Mouse (Mus musculus): ENCODE measurements at regions not wholly inside any gene's neighbourhood (a gene's known extent, or its start where the extent isn't known, plus 50 kb on each side); places are given as distances from the start of the nearest gene placed in this dataset.
A peak's percentile ranks its signal among the peaks of the same experiment; 100 is the strongest.

- no peak for ATAC-seq (ENCODE audit: low FRiP score)
- WGBS = 17% methylated on average over 4 of the region's 4 CpGs
- H3K36me3 ChIP-seq (ENCODE audit: control insufficient read depth, insufficient read depth, low read length) = no peaks in the 10 kb centered on the region
Observed at GRCm38 (mm10) chr8:53749263-53749662, 110.4 kb upstream of the Neil3 start.

GRCm38 (mm10) chr8:53769211-53769610, 130.3 kb upstream of the Neil3 start:
- Histone ChIP-seq H3K4me2 (no peak overlapping the region), H3K4me1 (ENCODE audit: control insufficient read depth, insufficient read depth, low read length) (no peaks in the 10 kb centered on the region), H3K9ac (ENCODE audit: low read length) (no peak overlapping the region), H3K27me3 (ENCODE audit: control insufficient read depth, insufficient read depth, low read length) (no peaks in the 10 kb centered on the region), H3K36me3 (ENCODE audit: control insufficient read depth, insufficient read depth, low read length) (no peaks in the 10 kb centered on the region), H3K9me3 (ENCODE audit: control insufficient read depth, low read length) (no peaks in the 10 kb centered on the region), H3K27ac (ENCODE audit: low read depth, low read length) (no peak overlapping the region), H3K4me3 (ENCODE audit: low read depth, low read length) (no peak overlapping the region)
- ATAC-seq (ENCODE audit: low FRiP score) (no peak), DNase-seq (ENCODE audit: low spot score, missing footprints) (peak; percentile 17)

More at GRCm38 (mm10) chr8:53749263-53749662, 110.4 kb upstream of the Neil3 start:
- DNase-seq (ENCODE audit: low spot score, missing footprints) = peak; percentile 81
- no peak overlapping the region for H3K4me3 ChIP-seq (ENCODE audit: low read depth, low read length)
- no peak overlapping the region for H3K4me2 ChIP-seq
- no peaks in the 10 kb centered on the region for H3K4me1 ChIP-seq (ENCODE audit: control insufficient read depth, insufficient read depth, low read length)
- no peaks in the 10 kb centered on the region for H3K9me3 ChIP-seq (ENCODE audit: control insufficient read depth, low read length)
- no peak overlapping the region for H3K9ac ChIP-seq (ENCODE audit: low read length)
- no peaks in the 10 kb centered on the region for H3K27me3 ChIP-seq (ENCODE audit: control insufficient read depth, insufficient read depth, low read length)
- H3K27ac ChIP-seq (ENCODE audit: low read depth, low read length) = no peak overlapping the region

- H3K27me3 ChIP-seq (ENCODE audit: control insufficient read depth, insufficient read depth, low read length) = no peaks in the 10 kb centered on the region
- no peaks in the 10 kb centered on the region for H3K4me1 ChIP-seq (ENCODE audit: control insufficient read depth, insufficient read depth, low read length)
- no peak overlapping the region for H3K27ac ChIP-seq (ENCODE audit: low read depth, low read length)
- H3K36me3 ChIP-seq (ENCODE audit: control insufficient read depth, insufficient read depth, low read length) = no peaks in the 10 kb centered on the region
- H3K9ac ChIP-seq (ENCODE audit: low read length) = no peak overlapping the region
- H3K4me2 ChIP-seq = no peak overlapping the region
- no peak overlapping the region for H3K4me3 ChIP-seq (ENCODE audit: low read depth, low read length)
- no peaks in the 10 kb centered on the region for H3K9me3 ChIP-seq (ENCODE audit: control insufficient read depth, low read length)
- peak; percentile 41 for DNase-seq (ENCODE audit: low spot score, missing footprints)
- no peak for ATAC-seq (ENCODE audit: low FRiP score)
Observed at GRCm38 (mm10) chr8:53775511-53775910, 136.6 kb upstream of the Neil3 start.

- no peaks in the 10 kb centered on the region for H3K9me3 ChIP-seq (ENCODE audit: control insufficient read depth, low read length)
- WGBS = 81% methylated on average over 2 of the region's 2 CpGs
- no peaks in the 10 kb centered on the region for H3K36me3 ChIP-seq (ENCODE audit: control insufficient read depth, insufficient read depth, low read length)
- ATAC-seq (ENCODE audit: low FRiP score) (no peak), DNase-seq (ENCODE audit: low spot score, missing footprints) (no peak)
- no peak overlapping the region for H3K9ac ChIP-seq (ENCODE audit: low read length)
- no peaks in the 10 kb centered on the region for H3K27me3 ChIP-seq (ENCODE audit: control insufficient read depth, insufficient read depth, low read length)
- H3K4me1 ChIP-seq (ENCODE audit: control insufficient read depth, insufficient read depth, low read length) = no peaks in the 10 kb centered on the region
- no peak overlapping the region for H3K27ac ChIP-seq (ENCODE audit: low read depth, low read length)
- H3K4me2 ChIP-seq = no peak overlapping the region
- no peak overlapping the region for H3K4me3 ChIP-seq (ENCODE audit: low read depth, low read length)
Observed at GRCm38 (mm10) chr8:53780886-53781285, 142.0 kb upstream of the Neil3 start.

- DNase-seq (ENCODE audit: low spot score, missing footprints) = no peak
- H3K27ac ChIP-seq (ENCODE audit: low read depth, low read length) = no peak overlapping the region
- no peak overlapping the region for H3K4me3 ChIP-seq (ENCODE audit: low read depth, low read length)
- H3K36me3 ChIP-seq (ENCODE audit: control insufficient read depth, insufficient read depth, low read length) = no peaks in the 10 kb centered on the region
- no peak for ATAC-seq (ENCODE audit: low FRiP score)
- no peak overlapping the region for H3K4me2 ChIP-seq
- no peak overlapping the region for H3K9ac ChIP-seq (ENCODE audit: low read length)
- H3K9me3 ChIP-seq (ENCODE audit: control insufficient read depth, low read length) = no peaks in the 10 kb centered on the region
- WGBS = 84% methylated on average over 4 of the region's 4 CpGs
- no peaks in the 10 kb centered on the region for H3K27me3 ChIP-seq (ENCODE audit: control insufficient read depth, insufficient read depth, low read length)
- no peaks in the 10 kb centered on the region for H3K4me1 ChIP-seq (ENCODE audit: control insufficient read depth, insufficient read depth, low read length)
Observed at GRCm38 (mm10) chr8:53781885-53782284, 143.0 kb upstream of the Neil3 start.

GRCm38 (mm10) chr8:53788202-53788601, 149.3 kb upstream of the Neil3 start:
- 97% methylated on average over 1 of the region's 1 CpGs for WGBS
- DNase-seq (ENCODE audit: low spot score, missing footprints) (no peak), ATAC-seq (ENCODE audit: low FRiP score) (no peak)
- Histone ChIP-seq H3K4me3 (ENCODE audit: low read depth, low read length) (no peak overlapping the region), H3K4me1 (ENCODE audit: control insufficient read depth, insufficient read depth, low read length) (no peaks in the 10 kb centered on the region), H3K9me3 (ENCODE audit: control insufficient read depth, low read length) (no peaks in the 10 kb centered on the region), H3K9ac (ENCODE audit: low read length) (no peak overlapping the region), H3K36me3 (ENCODE audit: control insufficient read depth, insufficient read depth, low read length) (no peaks in the 10 kb centered on the region), H3K4me2 (no peak overlapping the region), H3K27me3 (ENCODE audit: control insufficient read depth, insufficient read depth, low read length) (no peaks in the 10 kb centered on the region), H3K27ac (ENCODE audit: low read depth, low read length) (no peak overlapping the region)

GRCm38 (mm10) chr8:53821148-53821547, 182.3 kb upstream of the Neil3 start:
- no peak for ATAC-seq (ENCODE audit: low FRiP score)
- 80% methylated on average over 1 of the region's 1 CpGs for WGBS
- DNase-seq (ENCODE audit: low spot score, missing footprints) = no peak
- Histone ChIP-seq H3K4me3 (ENCODE audit: low read depth, low read length) (no peak overlapping the region), H3K36me3 (ENCODE audit: control insufficient read depth, insufficient read depth, low read length) (no peaks in the 10 kb centered on the region), H3K9me3 (ENCODE audit: control insufficient read depth, low read length) (no peaks in the 10 kb centered on the region), H3K4me2 (no peak overlapping the region), H3K4me1 (ENCODE audit: control insufficient read depth, insufficient read depth, low read length) (no peaks in the 10 kb centered on the region), H3K27ac (ENCODE audit: low read depth, low read length) (no peak overlapping the region), H3K9ac (ENCODE audit: low read length) (no peak overlapping the region), H3K27me3 (ENCODE audit: control insufficient read depth, insufficient read depth, low read length) (no peaks in the 10 kb centered on the region)

GRCm38 (mm10) chr8:53827395-53827794, 188.5 kb upstream of the Neil3 start:
- WGBS = 94% methylated on average over 1 of the region's 1 CpGs
- ATAC-seq (ENCODE audit: low FRiP score) = no peak
- no peak overlapping the region for H3K27ac ChIP-seq (ENCODE audit: low read depth, low read length)
- no peak overlapping the region for H3K4me3 ChIP-seq (ENCODE audit: low read depth, low read length)
- H3K36me3 ChIP-seq (ENCODE audit: control insufficient read depth, insufficient read depth, low read length) = no peaks in the 10 kb centered on the region
- H3K4me1 ChIP-seq (ENCODE audit: control insufficient read depth, insufficient read depth, low read length) = no peaks in the 10 kb centered on the region
- no peak overlapping the region for H3K4me2 ChIP-seq
- H3K27me3 ChIP-seq (ENCODE audit: control insufficient read depth, insufficient read depth, low read length) = no peaks in the 10 kb centered on the region
- H3K9ac ChIP-seq (ENCODE audit: low read length) = no peak overlapping the region
- no peaks in the 10 kb centered on the region for H3K9me3 ChIP-seq (ENCODE audit: control insufficient read depth, low read length)
- no peak for DNase-seq (ENCODE audit: low spot score, missing footprints)

GRCm38 (mm10) chr8:53847821-53848220, 209.0 kb upstream of the Neil3 start:
- H3K4me3 ChIP-seq (ENCODE audit: low read depth, low read length) = no peak overlapping the region
- no peak for ATAC-seq (ENCODE audit: low FRiP score)
- no peak overlapping the region for H3K27ac ChIP-seq (ENCODE audit: low read depth, low read length)
- no peaks in the 10 kb centered on the region for H3K36me3 ChIP-seq (ENCODE audit: control insufficient read depth, insufficient read depth, low read length)
- no peaks in the 10 kb centered on the region for H3K9me3 ChIP-seq (ENCODE audit: control insufficient read depth, low read length)
- H3K9ac ChIP-seq (ENCODE audit: low read length) = no peak overlapping the region
- H3K4me1 ChIP-seq (ENCODE audit: control insufficient read depth, insufficient read depth, low read length) = no peaks in the 10 kb centered on the region
- peak; percentile 74 for DNase-seq (ENCODE audit: low spot score, missing footprints)
- no peaks in the 10 kb centered on the region for H3K27me3 ChIP-seq (ENCODE audit: control insufficient read depth, insufficient read depth, low read length)
- H3K4me2 ChIP-seq = no peak overlapping the region

GRCm38 (mm10) chr8:53868567-53868966, 208.8 kb upstream of the Vegfc start:
- Histone ChIP-seq H3K27ac (ENCODE audit: low read depth, low read length) (no peak overlapping the region), H3K4me3 (ENCODE audit: low read depth, low read length) (no peak overlapping the region), H3K27me3 (ENCODE audit: control insufficient read depth, insufficient read depth, low read length) (no peaks in the 10 kb centered on the region), H3K4me2 (no peak overlapping the region), H3K9ac (ENCODE audit: low read length) (no peak overlapping the region), H3K4me1 (ENCODE audit: control insufficient read depth, insufficient read depth, low read length) (no peaks in the 10 kb centered on the region), H3K36me3 (ENCODE audit: control insufficient read depth, insufficient read depth, low read length) (no peaks in the 10 kb centered on the region), H3K9me3 (ENCODE audit: control insufficient read depth, low read length) (no peaks in the 10 kb centered on the region)
- no peak for ATAC-seq (ENCODE audit: low FRiP score)
- DNase-seq (ENCODE audit: low spot score, missing footprints) = no peak
- WGBS = 71% methylated on average over 1 of the region's 1 CpGs

Measured in midbrain, embryonic 11.5 days (tissue).